Mouse (Mus musculus): ENCODE results near the gene Tmem189.
A peak's percentile ranks its signal among the peaks of the same experiment; 100 is the strongest.

Gene Tmem189

DNA sequence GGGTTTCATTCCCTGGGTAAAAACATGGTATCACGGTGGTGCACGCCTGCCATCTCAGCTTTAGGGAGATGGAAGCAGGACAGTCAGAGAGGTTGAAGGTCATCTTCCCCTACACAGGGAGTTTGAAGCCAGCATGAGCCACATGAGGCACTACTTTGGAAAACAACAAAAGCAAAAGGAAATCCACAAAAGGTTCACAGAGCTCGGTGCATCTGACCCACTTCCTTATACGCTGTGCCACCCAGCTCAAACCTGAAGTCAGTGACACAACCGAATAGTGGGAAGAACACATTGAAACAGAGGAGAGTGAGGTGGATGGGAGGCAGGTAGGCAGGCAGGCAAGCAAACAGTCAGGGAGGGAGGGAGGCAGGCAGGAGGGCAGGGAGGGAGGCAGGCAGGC is 11.8 kb upstream of the Tmem189 start:
- DNase-seq (ENCODE audit: low spot score in 2 of 2) = no peak

DNA sequence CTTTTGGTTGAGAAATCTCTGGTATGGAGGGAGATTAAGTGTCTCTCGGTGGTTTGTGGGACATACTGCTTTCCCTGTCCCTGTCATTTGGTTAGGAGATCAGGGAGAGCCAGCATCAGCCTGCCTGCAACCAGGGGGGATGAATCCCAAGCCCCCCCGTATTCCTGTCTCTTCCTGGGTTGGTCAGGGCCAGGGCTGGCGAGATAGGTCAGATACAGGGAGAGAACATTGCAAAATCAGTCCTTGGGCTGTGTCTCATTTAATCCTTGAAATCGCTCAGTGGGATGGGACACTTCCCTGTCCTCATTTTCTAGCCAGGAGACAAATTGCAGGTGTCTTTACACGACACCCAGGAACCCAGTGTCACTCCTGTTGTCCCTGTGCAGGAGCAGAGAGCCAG is 10.4 kb upstream of the Tmem189 start:
- DNase-seq (ENCODE audit: low spot score in 2 of 2) = no peak

DNA sequence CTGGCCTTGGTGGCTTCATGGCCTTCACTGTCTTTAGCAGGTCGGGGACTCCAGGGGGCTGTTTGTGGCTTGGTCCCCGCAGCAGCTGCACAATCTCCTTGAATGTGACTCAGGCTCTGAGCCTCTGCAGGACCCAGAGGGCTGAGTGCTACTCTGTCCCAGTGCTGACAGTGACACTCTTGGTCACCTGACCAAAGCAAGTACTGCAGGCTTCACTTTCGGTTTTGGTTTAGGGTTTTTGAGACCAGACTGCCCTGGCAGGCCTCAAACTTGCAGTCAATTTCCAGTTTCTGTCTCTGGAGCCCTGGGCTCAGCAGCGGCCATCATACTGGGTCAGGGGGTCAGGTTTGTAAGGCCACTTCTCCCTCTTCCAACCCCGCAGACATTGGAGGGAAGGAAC is 8.3 kb upstream of the Tmem189 start:
- DNase-seq (ENCODE audit: low spot score in 2 of 2) = peak; percentile 80 to 83

GRCm38 (mm10) chr2:167696143-167696542 is 6.5 kb upstream of the Tmem189 start:
- no peak for DNase-seq (ENCODE audit: low spot score in 2 of 2)

- no peak for DNase-seq (ENCODE audit: low spot score in 2 of 2)
These were observed 5.9 kb upstream of the Tmem189 start for GRCm38 (mm10) chr2:167695491-167695890.

GRCm38 (mm10) chr2:167694963-167695362 is 5.3 kb upstream of the Tmem189 start:
- no peak for DNase-seq (ENCODE audit: low spot score in 2 of 2)

DNA sequence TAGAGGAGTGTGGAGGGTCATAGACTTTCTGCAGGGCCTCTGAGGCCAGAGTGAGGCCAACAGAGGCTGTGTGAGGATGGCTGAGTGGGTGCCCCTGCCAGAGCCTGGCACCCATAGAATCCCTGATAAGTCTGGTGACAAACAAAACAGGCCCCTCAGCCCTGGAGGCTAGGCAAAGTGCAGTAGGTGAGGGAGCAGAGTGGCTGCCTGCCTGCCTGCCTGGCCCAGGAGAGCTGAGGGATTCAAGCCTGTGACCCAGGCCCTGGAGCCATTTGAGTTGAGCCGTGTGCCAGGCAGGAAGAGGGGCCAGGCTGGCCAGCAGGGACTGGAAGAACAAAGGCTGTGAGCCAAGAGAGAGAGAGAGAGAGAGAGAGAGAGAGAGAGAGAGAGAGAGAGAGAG is 4.6 kb upstream of the Tmem189 start:
- no peak for DNase-seq (ENCODE audit: low spot score in 2 of 2)

DNA sequence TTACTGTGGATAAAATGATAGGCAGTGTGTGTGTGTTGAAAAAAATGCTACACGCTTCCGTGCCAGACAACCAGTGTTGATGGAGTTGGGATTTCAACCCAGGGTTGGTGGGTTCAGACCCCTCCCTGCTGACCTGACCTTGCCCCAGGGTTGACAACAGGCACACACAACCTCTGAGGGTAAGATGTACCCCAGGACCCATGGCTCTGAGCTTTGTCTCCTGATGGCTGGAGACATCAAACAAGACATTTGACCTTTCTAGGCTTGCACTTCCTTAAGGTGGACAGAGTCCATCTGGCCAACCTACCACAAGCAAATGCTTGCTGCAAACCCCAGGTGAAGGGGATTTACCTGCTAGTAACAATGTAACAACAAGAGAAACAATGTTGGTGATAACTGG is 3.9 kb upstream of the Tmem189 start:
- DNase-seq (ENCODE audit: low spot score in 2 of 2) = no peak

- DNase-seq (ENCODE audit: low spot score in 2 of 2) = no peak
These were observed 3.2 kb upstream of the Tmem189 start for GRCm38 (mm10) chr2:167692831-167693230.

- DNase-seq (ENCODE audit: low spot score in 2 of 2) = no peak
These were observed 2.4 kb upstream of the Tmem189 start for GRCm38 (mm10) chr2:167691871-167692661.

DNA sequence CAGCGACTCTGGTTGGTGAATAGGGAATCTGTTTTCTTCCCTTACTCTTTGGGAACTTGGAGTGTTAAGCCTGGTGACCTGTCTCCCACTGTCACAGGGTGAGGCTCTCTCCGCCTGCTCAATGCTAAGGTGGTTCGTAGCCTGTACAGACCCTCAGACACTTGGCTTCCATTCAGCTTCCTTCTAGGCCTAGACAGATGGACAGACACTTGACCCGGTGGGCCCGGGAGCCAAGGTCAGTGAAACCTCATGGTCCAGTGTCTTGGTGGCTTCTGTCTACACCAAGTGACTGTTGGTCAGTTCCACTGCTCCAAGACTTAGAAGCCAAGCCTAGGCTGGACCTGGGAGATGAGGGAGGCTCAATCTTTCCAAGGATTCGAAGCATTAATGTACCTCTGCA is 1.8 kb upstream of the Tmem189 start:
- no peak for DNase-seq (ENCODE audit: low spot score in 2 of 2)

GRCm38 (mm10) chr2:167690962-167691311 is 1.3 kb upstream of the Tmem189 start:
- DNase-seq (ENCODE audit: low spot score in 2 of 2) = no peak

DNA sequence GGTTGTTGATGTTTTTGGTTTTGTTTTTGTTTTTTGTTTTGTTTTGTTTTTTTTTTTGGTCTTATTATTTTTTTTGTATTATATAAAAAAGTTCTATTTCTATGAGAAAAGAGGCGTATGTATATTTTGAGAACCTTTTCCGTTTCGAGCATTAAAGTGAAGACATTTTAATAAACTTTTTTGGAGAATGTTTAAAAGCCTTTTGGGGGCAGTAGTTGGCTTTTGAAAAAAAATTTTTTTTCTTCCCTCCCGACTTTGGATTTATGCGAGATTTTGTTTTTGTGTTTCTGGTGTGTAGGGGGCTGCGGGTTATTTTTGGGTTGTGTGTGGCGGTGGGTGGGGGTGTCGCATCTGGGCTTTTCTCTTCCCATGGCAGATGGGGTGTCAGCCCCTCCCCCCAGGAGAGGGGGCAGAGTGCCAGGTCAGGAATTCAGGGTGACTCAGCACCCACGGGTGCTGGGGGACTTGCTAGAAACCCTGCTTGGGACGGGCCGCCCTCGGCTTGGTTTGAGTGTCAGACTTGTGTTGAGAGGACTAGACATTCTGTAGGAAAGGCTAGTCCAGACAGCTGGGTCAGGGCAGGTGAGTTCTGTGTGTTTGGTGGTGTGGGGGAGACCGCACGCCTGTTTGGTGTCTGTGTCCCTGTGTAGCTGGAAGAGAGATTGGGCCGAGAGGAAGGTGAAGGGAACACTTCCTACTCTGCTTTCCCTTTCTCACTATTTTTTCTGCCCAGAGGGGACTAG is 768 bp upstream of the Tmem189 start:
- no peak for DNase-seq (ENCODE audit: low spot score in 2 of 2)

GRCm38 (mm10) chr2:167688498-167689451 is 847 bp downstream of the Tmem189 start, which contains the start of gene Cebpb:
Gene Cebpb, plus strand, starts transcription at chr2:167688915.
- peak; percentile 72 to 81 for DNase-seq (ENCODE audit: low spot score in 2 of 2)

- no peak for DNase-seq (ENCODE audit: low spot score in 2 of 2)
These were observed 1.5 kb downstream of the Tmem189 start for GRCm38 (mm10) chr2:167688126-167688497.

- DNase-seq (ENCODE audit: low spot score in 2 of 2) = no peak
These were observed 1.9 kb downstream of the Tmem189 start for GRCm38 (mm10) chr2:167687651-167688101.

GRCm38 (mm10) chr2:167687250-167687586 is 2.4 kb downstream of the Tmem189 start:
- no peak for DNase-seq (ENCODE audit: low spot score in 2 of 2)

- no peak for DNase-seq (ENCODE audit: low spot score in 2 of 2)
These were observed 3.0 kb downstream of the Tmem189 start for GRCm38 (mm10) chr2:167686382-167687249.

- DNase-seq (ENCODE audit: low spot score in 2 of 2) = no peak
These were observed 3.8 kb downstream of the Tmem189 start for GRCm38 (mm10) chr2:167685865-167686264.

- peak; percentile 89 to 93 for DNase-seq (ENCODE audit: low spot score in 2 of 2)
These were observed 4.5 kb downstream of the Tmem189 start for GRCm38 (mm10) chr2:167685137-167685536.

DNA sequence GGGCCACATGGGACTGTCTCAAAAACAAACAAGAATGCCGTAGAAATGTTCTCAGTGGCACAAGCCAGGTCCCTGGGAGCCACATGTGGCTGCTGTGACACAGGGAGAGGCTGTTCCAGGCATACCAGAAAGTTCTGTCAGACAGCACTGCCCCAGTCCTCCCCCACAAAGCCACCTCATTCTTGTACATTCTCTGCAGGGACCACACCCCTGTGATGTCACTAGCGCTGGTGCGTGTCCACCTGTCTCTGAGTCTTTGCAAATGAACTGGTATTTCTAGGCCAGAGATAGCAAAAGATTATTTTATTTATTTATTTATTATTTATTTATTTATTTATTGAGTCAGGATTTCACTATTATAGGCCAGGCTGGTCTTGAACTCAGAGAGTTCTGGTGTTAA is 5.9 kb downstream of the Tmem189 start:
- DNase-seq (ENCODE audit: low spot score in 2 of 2) = no peak

All from natural killer cell, adult 2 months (primary cell).